Mouse (Mus musculus): Measurements from ENCODE around the gene Olfr1160. TPM values are rescaled to one million over a fixed set of nuclear protein-coding genes. Genes with fewer than 3 reads are reported as not detected.

The Olfr1160 gene
- polyA plus RNA-seq, 1 experiment from 2014 or later: not detected

DNA sequence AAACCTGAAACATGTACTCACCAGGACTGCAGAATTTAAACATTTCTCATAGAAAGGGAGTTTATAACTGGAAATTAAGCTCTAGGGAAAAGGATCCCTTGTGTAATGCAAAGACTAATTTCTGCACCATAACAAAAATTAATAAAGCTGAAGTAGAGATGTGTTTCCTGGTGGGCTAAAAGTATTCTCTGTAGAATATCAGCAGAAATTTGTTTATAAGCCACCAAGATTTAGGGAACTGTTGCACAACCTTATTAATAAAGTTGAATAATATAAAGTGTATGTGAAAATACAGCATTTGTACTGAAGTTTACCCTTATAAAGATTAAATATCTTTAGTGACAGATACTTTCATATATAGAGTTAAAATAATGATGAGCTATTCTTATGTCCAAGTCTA is 55.1 kb downstream of the Olfr1160 start, which contains the start of gene Olfr1156:
Gene Olfr1156, minus strand, starts transcription at position 101 of the 400 bp plus-strand sequence.
- Histone ChIP-seq H3K27me3 (ENCODE audit: control insufficient read depth, insufficient read depth, low read length) (no peaks in the 10 kb centered on the region), H3K4me1 (ENCODE audit: control insufficient read depth in 2 of 2, insufficient read depth in 2 of 2, low read length in 2 of 2) (no peaks in the 10 kb centered on the region), H3K4me3 (ENCODE audit: control insufficient read depth in 1 of 2, insufficient read depth in 1 of 2, low read depth in 1 of 2, low read length in 2 of 2) (no peak within 1 kb of the TSS), H3K27ac (replicated peaks in 1 of 2; ENCODE audit: control insufficient read depth in 1 of 2, insufficient read depth in 1 of 2, low read depth in 2 of 2, low read length in 2 of 2) (no peak within 1 kb of the TSS), H3K9ac (ENCODE audit: low read length) (no peak within 1 kb of the TSS), H3K36me3 (ENCODE audit: control insufficient read depth, insufficient read depth, low read length) (no peaks in the 10 kb centered on the region), H3K9me3 (ENCODE audit: control insufficient read depth, low read length) (no peaks in the 10 kb centered on the region), H3K4me2 (ENCODE audit: low read length) (no peak within 1 kb of the TSS)
- no peak for ATAC-seq (ENCODE audit: insufficient number of reproducible peaks, insufficient read depth, low FRiP score, low read depth)

Other genes with a start within 250 kb of the Olfr1160 start
- not detected in 2 replicates for gene Olfr152, start 228.8 kb downstream of the Olfr1160 start, polyA plus RNA-seq (2014; fragmentation: Nextera tagmentation; extraction: Ambion mirVana)
- gene Olfr1143, start 207.7 kb downstream of the Olfr1160 start, polyA plus RNA-seq (2014; fragmentation: Nextera tagmentation; extraction: Ambion mirVana): not detected in 2 replicates
- gene Olfr1145, start 198.4 kb downstream of the Olfr1160 start, polyA plus RNA-seq (2014; fragmentation: Nextera tagmentation; extraction: Ambion mirVana): not detected in 2 replicates
- not detected in 2 replicates for gene Olfr1148, start 177.7 kb downstream of the Olfr1160 start, polyA plus RNA-seq (2014; fragmentation: Nextera tagmentation; extraction: Ambion mirVana)
- not detected in 2 replicates for gene Olfr1150-ps1, start 164.3 kb downstream of the Olfr1160 start, polyA plus RNA-seq (2014; fragmentation: Nextera tagmentation; extraction: Ambion mirVana)
- gene Olfr1151, start 152.4 kb downstream of the Olfr1160 start, polyA plus RNA-seq (2014; fragmentation: Nextera tagmentation; extraction: Ambion mirVana): not detected in 2 replicates
- gene Olfr1152, start 141.8 kb downstream of the Olfr1160 start, polyA plus RNA-seq (2014; fragmentation: Nextera tagmentation; extraction: Ambion mirVana): not detected in 2 replicates
- gene Olfr1153, start 113.3 kb downstream of the Olfr1160 start, polyA plus RNA-seq (2014; fragmentation: Nextera tagmentation; extraction: Ambion mirVana): not detected in 2 replicates
- not detected in 2 replicates for gene Olfr1154, start 103.1 kb downstream of the Olfr1160 start, polyA plus RNA-seq (2014; fragmentation: Nextera tagmentation; extraction: Ambion mirVana)
- gene Olfr1155, start 63.1 kb downstream of the Olfr1160 start, polyA plus RNA-seq (2014; fragmentation: Nextera tagmentation; extraction: Ambion mirVana): not detected in 2 replicates
- gene Olfr1156, start 55.2 kb downstream of the Olfr1160 start, polyA plus RNA-seq (2014; fragmentation: Nextera tagmentation; extraction: Ambion mirVana): not detected in 2 replicates
- not detected in 2 replicates for gene Olfr1157, start 40.0 kb downstream of the Olfr1160 start, polyA plus RNA-seq (2014; fragmentation: Nextera tagmentation; extraction: Ambion mirVana)
- gene Olfr74, start 33.6 kb downstream of the Olfr1160 start, polyA plus RNA-seq (2014; fragmentation: Nextera tagmentation; extraction: Ambion mirVana): not detected in 2 replicates
- gene Olfr1158, start 18.2 kb downstream of the Olfr1160 start, polyA plus RNA-seq (2014; fragmentation: Nextera tagmentation; extraction: Ambion mirVana): not detected in 2 replicates
- not detected in 2 replicates for gene Olfr1161, start 14.5 kb upstream of the Olfr1160 start, polyA plus RNA-seq (2014; fragmentation: Nextera tagmentation; extraction: Ambion mirVana)
- not detected in 2 replicates for gene Olfr73, start 29.4 kb upstream of the Olfr1160 start, polyA plus RNA-seq (2014; fragmentation: Nextera tagmentation; extraction: Ambion mirVana)
- not detected in 2 replicates for gene Olfr1162, start 42.9 kb upstream of the Olfr1160 start, polyA plus RNA-seq (2014; fragmentation: Nextera tagmentation; extraction: Ambion mirVana)
- gene Olfr1163, start 63.6 kb upstream of the Olfr1160 start, polyA plus RNA-seq (2014; fragmentation: Nextera tagmentation; extraction: Ambion mirVana): not detected in 2 replicates
- not detected in 2 replicates for gene Olfr1164, start 85.7 kb upstream of the Olfr1160 start, polyA plus RNA-seq (2014; fragmentation: Nextera tagmentation; extraction: Ambion mirVana)
- not detected in 2 replicates for gene Olfr1166, start 120.0 kb upstream of the Olfr1160 start, polyA plus RNA-seq (2014; fragmentation: Nextera tagmentation; extraction: Ambion mirVana)
- not detected in 2 replicates for gene Olfr1167, start 146.9 kb upstream of the Olfr1160 start, polyA plus RNA-seq (2014; fragmentation: Nextera tagmentation; extraction: Ambion mirVana)
- gene Olfr1168, start 173.6 kb upstream of the Olfr1160 start, polyA plus RNA-seq (2014; fragmentation: Nextera tagmentation; extraction: Ambion mirVana): not detected in 2 replicates
- gene Olfr1170, start 220.1 kb upstream of the Olfr1160 start, polyA plus RNA-seq (2014; fragmentation: Nextera tagmentation; extraction: Ambion mirVana): not detected in 2 replicates

Measured in heart, embryonic 14.5 days (tissue).